Mouse (Mus musculus) thymus, adult 2 months (tissue): Measurements from ENCODE around the gene Prtg.

ENCODE experiments used
- CTCF ChIP-seq: fragments of 200-500 bp; IDR thresholded peaks from 2 replicates; pipeline ENCODE4 v1.5.1; 2012; ENCODE audit warnings: mild to moderate bottlenecking, control low read depth, low read length, moderate library complexity, borderline replicate concordance; ENCODE audit not compliant: control insufficient read depth, poor library complexity, insufficient read depth; ENCODE audit errors: extremely low read depth
- POLR2A ChIP-seq: fragments of 200-500 bp; IDR thresholded peaks from 2 replicates; pipeline ENCODE4 v1.6.1; 2012; ENCODE audit warnings: mild to moderate bottlenecking, low read length, control low read depth, moderate library complexity; ENCODE audit not compliant: control insufficient read depth, poor library complexity, insufficient read depth; ENCODE audit errors: extremely low read depth

GRCm38 (mm10) chr9:72923068-72923467 is 116.4 kb downstream of the Prtg start:
- TF ChIP-seq CTCF (no peak), POLR2A (no peak)
